ENCODE assay signal across 8 mouse cellular contexts in the genomic region with DNA sequence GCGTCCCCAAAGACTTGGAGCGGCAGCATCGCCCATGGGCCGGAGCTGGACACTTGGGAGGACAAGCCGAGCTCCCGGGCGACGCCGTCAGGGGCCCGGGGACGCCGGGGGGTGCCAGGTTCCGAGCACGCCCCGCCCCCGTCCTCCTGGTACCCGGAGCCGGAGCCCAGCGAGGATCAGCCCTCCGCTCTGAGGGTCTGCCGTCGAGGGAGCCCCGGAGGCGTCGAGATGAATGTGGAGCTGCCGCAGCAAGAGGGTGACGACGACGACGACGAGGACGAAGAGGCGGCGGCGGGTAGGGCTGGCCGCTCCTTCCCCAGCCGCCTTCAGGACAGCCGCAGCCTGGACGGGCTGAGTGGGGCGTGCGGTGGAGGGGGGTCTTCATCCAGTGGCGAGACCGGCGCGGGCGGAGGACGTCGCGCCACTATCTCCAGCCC. TPM values are rescaled to one million over a fixed set of nuclear protein-coding genes. Genes with fewer than 3 reads are reported as not detected.
DNase-seq lines count a peak whose midpoint lies in the region; ATAC-seq and TF ChIP-seq lines count a peak whose summit lies in the region.

No protein-coding gene starts in this region.

- H3K27ac ChIP-seq in spleen, adult 2 months (ENCODE audit: insufficient read depth, low read length): peak overlapping the region; percentile 88
- peak overlapping the region; percentile 87 for H3K27ac ChIP-seq in forebrain, embryonic 15.5 days (replicated peaks)
- H3K27ac ChIP-seq in limb, embryonic 12.5 days: peak overlapping the region; percentile 83
- peak overlapping the region; percentile 95 for H3K27ac ChIP-seq in neural tube, embryonic 15.5 days (replicated peaks)

- peak overlapping the region; percentile 67 for H3K9ac ChIP-seq in forebrain, embryonic 15.5 days (replicated peaks)
- peak overlapping the region; percentile 77 for H3K9ac ChIP-seq in limb, embryonic 12.5 days (replicated peaks)
- H3K9ac ChIP-seq in neural tube, embryonic 15.5 days (replicated peaks): peak overlapping the region; percentile 83

- peak overlapping the region; percentile 77 for H3K4me3 ChIP-seq in erythroblast, embryonic 14.5 days (replicated peaks)
- peak overlapping the region; percentile 92 for H3K4me3 ChIP-seq in spleen, adult 2 months (ENCODE audit: extremely low read depth, insufficient read depth, insufficient read length)
- H3K4me3 ChIP-seq in forebrain, embryonic 15.5 days: peak overlapping the region; percentile 94
- peak overlapping the region; percentile 90 for H3K4me3 ChIP-seq in limb, embryonic 12.5 days (replicated peaks)
- peak overlapping the region; percentile 92 for H3K4me3 ChIP-seq in neural tube, embryonic 15.5 days (replicated peaks)

- ATAC-seq in erythroblast, adult 5-6 weeks (replicated peaks; ENCODE audit: low FRiP score, poor library complexity, severe bottlenecking): no peak
- ATAC-seq in forebrain, embryonic 15.5 days (replicated peaks): peak; percentile 26
- ATAC-seq in limb, embryonic 12.5 days (ENCODE audit: insufficient number of reproducible peaks, insufficient read depth, low FRiP score, low TSS enrichment, low read depth): peak; percentile 8; the same call in 1 of the 2 replicates
- peak; percentile 12 for ATAC-seq in neural tube, embryonic 15.5 days (ENCODE audit: low FRiP score)

- peaks cover 6% of the 10 kb centered on the region for H3K36me3 ChIP-seq in erythroblast, embryonic 14.5 days (ENCODE audit: control insufficient read depth)
- no peaks in the 10 kb centered on the region for H3K36me3 ChIP-seq in spleen, adult 2 months (ENCODE audit: control insufficient read depth, insufficient read depth, low read length)
- no peaks in the 10 kb centered on the region for H3K36me3 ChIP-seq in forebrain, embryonic 15.5 days
- no peaks in the 10 kb centered on the region for H3K36me3 ChIP-seq in limb, embryonic 12.5 days
- H3K36me3 ChIP-seq in neural tube, embryonic 15.5 days: no peaks in the 10 kb centered on the region

- TF ChIP-seq CTCF in spleen, adult 2 months (IDR thresholded peaks at IDR 0.05; ENCODE audit: extremely low read depth, insufficient read depth, insufficient read length, insufficient replicate concordance): no peak

- peak overlapping the region; percentile 91 for H3K4me2 ChIP-seq in forebrain, embryonic 15.5 days (replicated peaks)
- peak overlapping the region; percentile 95 for H3K4me2 ChIP-seq in limb, embryonic 12.5 days
- peak overlapping the region; percentile 92 for H3K4me2 ChIP-seq in neural tube, embryonic 15.5 days

- peak in 1 of 2 experiments; percentile 50 for DNase-seq in spleen, adult 2 months (ENCODE audit: low read depth in 1 of 2, low spot score in 2 of 2)
- DNase-seq in spleen, adult 18-20 months: no peak
- no peak for DNase-seq in urinary bladder, adult 2 months (ENCODE audit: low spot score)

- H3K9me3 ChIP-seq in erythroblast, embryonic 14.5 days (ENCODE audit: control insufficient read depth, low read length): no peaks in the 10 kb centered on the region
- no peaks in the 10 kb centered on the region for H3K9me3 ChIP-seq in forebrain, embryonic 15.5 days
- no peaks in the 10 kb centered on the region for H3K9me3 ChIP-seq in limb, embryonic 12.5 days
- no peaks in the 10 kb centered on the region for H3K9me3 ChIP-seq in neural tube, embryonic 15.5 days (replicated peaks)

- H3K27me3 ChIP-seq in erythroblast, embryonic 14.5 days (ENCODE audit: control insufficient read depth): no peaks in the 10 kb centered on the region
- H3K27me3 ChIP-seq in spleen, adult 2 months (ENCODE audit: control insufficient read depth, insufficient read depth, low read length): no peaks in the 10 kb centered on the region
- H3K27me3 ChIP-seq in forebrain, embryonic 15.5 days: no peaks in the 10 kb centered on the region
- H3K27me3 ChIP-seq in limb, embryonic 12.5 days: peaks cover 7% of the 10 kb centered on the region; the same call in 1 of the 2 replicates
- no peaks in the 10 kb centered on the region for H3K27me3 ChIP-seq in neural tube, embryonic 15.5 days (replicated peaks)

- H3K4me1 ChIP-seq in erythroblast, embryonic 14.5 days (ENCODE audit: control insufficient read depth): peaks cover 64% of the 10 kb centered on the region
- H3K4me1 ChIP-seq in spleen, adult 2 months (ENCODE audit: control insufficient read depth, insufficient read depth, insufficient read length): peaks cover 8% of the 10 kb centered on the region
- peaks cover 45% of the 10 kb centered on the region for H3K4me1 ChIP-seq in forebrain, embryonic 15.5 days
- H3K4me1 ChIP-seq in limb, embryonic 12.5 days (replicated peaks): peaks cover 23% of the 10 kb centered on the region
- H3K4me1 ChIP-seq in neural tube, embryonic 15.5 days: peaks cover 40% of the 10 kb centered on the region

- TF ChIP-seq POLR2A in spleen, adult 2 months (IDR thresholded peaks at IDR 0.05; ENCODE audit: low read depth, low read length): no peak

- under 1% methylated on average over 48 of the region's 49 CpGs for WGBS in spleen, adult 2 months
- WGBS in forebrain, embryonic 15.5 days: under 1% methylated on average over 49 of the region's 49 CpGs
- under 1% methylated on average over 45 of the region's 49 CpGs for WGBS in limb, embryonic 12.5 days
- under 1% methylated on average over 36 of the region's 49 CpGs for WGBS in neural tube, embryonic 15.5 days

RNA-seq across cellular contexts. Expression of gene Borcs6, which starts 0.5 kb away (rescaled TPM):
- polyA plus RNA-seq in erythroblast, embryonic 14.5 days (2012): 2.0 and 2.4 TPM in 2 replicates
- 2.5 and 3.1 TPM in 2 replicates for total RNA-seq in erythroblast, adult 5-6 weeks (2015; ENCODE audit: low replicate concordance)
- 1.0 and 4.7 TPM in 2 replicates for total RNA-seq in erythroblast, adult 5-6 weeks (2017; ENCODE audit: low replicate concordance)
- 16.7 and 23.7 TPM in 2 replicates for polyA plus RNA-seq in spleen, adult 2 months (2012; rRNA removed)
- polyA plus RNA-seq in forebrain, embryonic 15.5 days (2015; fragmentation: Nextera tagmentation; extraction: Ambion mirVana): 12.8 and 15.4 TPM in 2 replicates
- polyA plus RNA-seq in limb, embryonic 12.5 days (2016; fragmentation: Nextera tagmentation; extraction: Ambion mirVana): 9.2 and 10.0 TPM in 2 replicates
- 20.6 and 24.0 TPM in 2 replicates for polyA plus RNA-seq in neural tube, embryonic 15.5 days (2015; fragmentation: Nextera tagmentation; extraction: Ambion mirVana)
- 18.0 and 19.4 TPM in 2 replicates for polyA plus RNA-seq in urinary bladder, adult 2 months (2012; rRNA removed)

RNA-seq across cellular contexts. Expression of gene Tmem107, which starts 10.6 kb away (rescaled TPM):
- 10.0 and 12.3 TPM in 2 replicates for polyA plus RNA-seq in erythroblast, embryonic 14.5 days (2012)
- 2.3 and 6.1 TPM in 2 replicates for total RNA-seq in erythroblast, adult 5-6 weeks (2015; ENCODE audit: low replicate concordance)
- 2.9 and 3.9 TPM in 2 replicates for total RNA-seq in erythroblast, adult 5-6 weeks (2017; ENCODE audit: low replicate concordance)
- 7.0 and 14.6 TPM in 2 replicates for polyA plus RNA-seq in spleen, adult 2 months (2012; rRNA removed)
- 47.6 and 50.5 TPM in 2 replicates for polyA plus RNA-seq in forebrain, embryonic 15.5 days (2015; fragmentation: Nextera tagmentation; extraction: Ambion mirVana)
- polyA plus RNA-seq in limb, embryonic 12.5 days (2016; fragmentation: Nextera tagmentation; extraction: Ambion mirVana): 39.5 and 41.0 TPM in 2 replicates
- polyA plus RNA-seq in neural tube, embryonic 15.5 days (2015; fragmentation: Nextera tagmentation; extraction: Ambion mirVana): 33.3 and 39.2 TPM in 2 replicates
- polyA plus RNA-seq in urinary bladder, adult 2 months (2012; rRNA removed): 17.9 and 25.8 TPM in 2 replicates

RNA-seq across cellular contexts. Expression of gene Aurkb, which starts 14.5 kb away (rescaled TPM):
- 20.3 and 26.6 TPM in 2 replicates for polyA plus RNA-seq in erythroblast, embryonic 14.5 days (2012)
- total RNA-seq in erythroblast, adult 5-6 weeks (2015; ENCODE audit: low replicate concordance): 32.9 and 35.3 TPM in 2 replicates
- total RNA-seq in erythroblast, adult 5-6 weeks (2017; ENCODE audit: low replicate concordance): 74.0 and 102 TPM in 2 replicates
- 41.4 and 42.9 TPM in 2 replicates for polyA plus RNA-seq in spleen, adult 2 months (2012; rRNA removed)
- polyA plus RNA-seq in forebrain, embryonic 15.5 days (2015; fragmentation: Nextera tagmentation; extraction: Ambion mirVana): 68.3 and 81.8 TPM in 2 replicates
- polyA plus RNA-seq in limb, embryonic 12.5 days (2016; fragmentation: Nextera tagmentation; extraction: Ambion mirVana): 169 and 171 TPM in 2 replicates
- polyA plus RNA-seq in neural tube, embryonic 15.5 days (2015; fragmentation: Nextera tagmentation; extraction: Ambion mirVana): 15.6 and 47.4 TPM in 2 replicates
- polyA plus RNA-seq in urinary bladder, adult 2 months (2012; rRNA removed): 3.6 and 4.1 TPM in 2 replicates

RNA-seq across cellular contexts. Expression of gene Vamp2, which starts 28.3 kb away (rescaled TPM):
- 7.9 and 9.1 TPM in 2 replicates for polyA plus RNA-seq in erythroblast, embryonic 14.5 days (2012)
- total RNA-seq in erythroblast, adult 5-6 weeks (2015; ENCODE audit: low replicate concordance): 50.3 and 58.7 TPM in 2 replicates
- 12.4 and 17.8 TPM in 2 replicates for total RNA-seq in erythroblast, adult 5-6 weeks (2017; ENCODE audit: low replicate concordance)
- 94.2 and 95.7 TPM in 2 replicates for polyA plus RNA-seq in spleen, adult 2 months (2012; rRNA removed)
- 179 and 188 TPM in 2 replicates for polyA plus RNA-seq in forebrain, embryonic 15.5 days (2015; fragmentation: Nextera tagmentation; extraction: Ambion mirVana)
- polyA plus RNA-seq in limb, embryonic 12.5 days (2016; fragmentation: Nextera tagmentation; extraction: Ambion mirVana): 68.0 and 79.5 TPM in 2 replicates
- 347 and 355 TPM in 2 replicates for polyA plus RNA-seq in neural tube, embryonic 15.5 days (2015; fragmentation: Nextera tagmentation; extraction: Ambion mirVana)
- polyA plus RNA-seq in urinary bladder, adult 2 months (2012; rRNA removed): 163 and 180 TPM in 2 replicates

RNA-seq across cellular contexts. Expression of gene Per1, which starts 35.0 kb away (rescaled TPM):
- 1.4 and 1.5 TPM in 2 replicates for polyA plus RNA-seq in erythroblast, embryonic 14.5 days (2012)
- 2.3 and 3.1 TPM in 2 replicates for total RNA-seq in erythroblast, adult 5-6 weeks (2015; ENCODE audit: low replicate concordance)
- 1.7 and 1.9 TPM in 2 replicates for total RNA-seq in erythroblast, adult 5-6 weeks (2017; ENCODE audit: low replicate concordance)
- 23.3 and 25.7 TPM in 2 replicates for polyA plus RNA-seq in spleen, adult 2 months (2012; rRNA removed)
- polyA plus RNA-seq in forebrain, embryonic 15.5 days (2015; fragmentation: Nextera tagmentation; extraction: Ambion mirVana): 7.6 and 8.2 TPM in 2 replicates
- 7.2 and 10.4 TPM in 2 replicates for polyA plus RNA-seq in limb, embryonic 12.5 days (2016; fragmentation: Nextera tagmentation; extraction: Ambion mirVana)
- 10.0 and 11.9 TPM in 2 replicates for polyA plus RNA-seq in neural tube, embryonic 15.5 days (2015; fragmentation: Nextera tagmentation; extraction: Ambion mirVana)
- 26.8 and 28.5 TPM in 2 replicates for polyA plus RNA-seq in urinary bladder, adult 2 months (2012; rRNA removed)
